Mouse (Mus musculus) embryonic fibroblast, embryonic 13.5 days (primary cell): ENCODE results near the gene Lce1b.

Experiments
- CTCF ChIP-seq: IDR thresholded peaks from 2 replicates; pipeline ENCODE4 v1.5.1; 2011; ENCODE audit warnings: mild to moderate bottlenecking, control low read depth, low read length, moderate library complexity, borderline replicate concordance; ENCODE audit not compliant: insufficient read depth
- POLR2A ChIP-seq: IDR thresholded peaks from 2 replicates; pipeline ENCODE4 v1.6.1; 2011; ENCODE audit warnings: low read depth, mild to moderate bottlenecking, control low read depth, low read length, moderate library complexity

GRCm38 (mm10) chr3:92637745-92638652 is 18.7 kb downstream of the Lce1b start:
- TF ChIP-seq CTCF: no peak
- no peak for TF ChIP-seq POLR2A
